Mouse (Mus musculus) spleen, adult 2 months (tissue): ENCODE data around the gene Dpp10. TPM values are rescaled to one million over a fixed set of nuclear protein-coding genes. Genes with fewer than 3 reads are reported as not detected.

Experiments
- DNase-seq, 2 experiments: peaks; one replicate each; pipeline versions ENCODE4 v3.0.0 to v3.0.0-alpha.2; 2012 to 2021; ENCODE audit warnings: low spot score in 2 of 2, low read depth in 1 of 2
- H3K27ac ChIP-seq: fragments of 200-500 bp; 2 replicates; pipeline ENCODE4 v1.5.1; 2012; ENCODE audit warnings: low read length, inconsistent platforms; ENCODE audit not compliant: insufficient read depth
- H3K27me3 ChIP-seq: fragments of 200-500 bp; 2 replicates; pipeline ENCODE4 v1.6.1; 2012; ENCODE audit warnings: mild to moderate bottlenecking, moderate library complexity, low read length, inconsistent platforms; ENCODE audit not compliant: control insufficient read depth, insufficient read depth
- H3K36me3 ChIP-seq: fragments of 200-500 bp; 2 replicates; pipeline ENCODE4 v1.6.1; 2012; ENCODE audit warnings: mild to moderate bottlenecking, low read length, inconsistent platforms; ENCODE audit not compliant: control insufficient read depth, insufficient read depth
- H3K4me1 ChIP-seq: fragments of 200-500 bp; 2 replicates; pipeline ENCODE4 v1.6.1; 2011; ENCODE audit warnings: inconsistent platforms; ENCODE audit not compliant: control insufficient read depth, insufficient read depth, insufficient read length
- H3K4me3 ChIP-seq: fragments of 200-500 bp; 2 replicates; pipeline ENCODE4 v1.5.1; 2011; ENCODE audit warnings: mild to moderate bottlenecking, inconsistent platforms; ENCODE audit not compliant: insufficient read depth, insufficient read length; ENCODE audit errors: extremely low read depth
- CTCF ChIP-seq: fragments of 200-500 bp; IDR thresholded peaks from 2 replicates; pipeline ENCODE4 v1.5.1; 2011; ENCODE audit warnings: mild to moderate bottlenecking, inconsistent platforms; ENCODE audit not compliant: insufficient read depth, insufficient read length, insufficient replicate concordance; ENCODE audit errors: extremely low read depth
- POLR2A ChIP-seq: fragments of 200-500 bp; IDR thresholded peaks from 2 replicates; pipeline ENCODE4 v1.6.1; 2011; ENCODE audit warnings: low read depth, low read length, inconsistent platforms
- WGBS: fragments of 180-500 bp; shearing (Covaris S2); methylation state at CpG from one replicate; pipeline ENCODE4 v1.1.7; 2018; 5-methylcytosine and 5-hydroxymethylcytosine counted together
- polyA plus RNA-seq: library from polyadenylated mRNA; depleted of rRNA; stranded (reverse); fragments of >200 nt; gene quantifications from 2 replicates; pipeline ENCODE4 v1.2.3, GENCODE M21; 2012

Dpp10 gene
- polyA plus RNA-seq, 1 experiment, result 0.05 TPM

DNA sequence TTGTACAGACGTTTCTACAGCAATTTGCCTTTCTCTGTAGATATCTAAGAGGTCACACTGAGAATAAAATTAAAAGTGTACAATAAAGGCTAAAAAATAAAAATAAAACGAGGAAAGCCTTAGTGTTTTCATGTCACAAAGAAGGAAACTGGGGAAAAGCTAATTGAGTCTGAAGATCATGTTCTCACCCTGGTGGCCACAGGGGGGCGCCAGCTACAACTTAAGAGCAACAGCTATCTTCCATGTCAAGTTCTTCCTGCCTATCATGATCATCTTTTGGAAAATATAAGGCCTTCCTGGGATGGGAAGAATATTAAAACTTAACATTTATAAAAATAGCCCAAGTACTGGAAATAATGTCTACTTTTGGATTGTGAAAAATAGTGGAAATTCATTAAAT, 70.7 kb downstream of the Dpp10 start:
- H3K4me1 ChIP-seq, result no peaks in the 10 kb centered on the region
- 29% methylated on average over 3 of the region's 3 CpGs for WGBS
- DNase-seq, result no peak

DNA sequence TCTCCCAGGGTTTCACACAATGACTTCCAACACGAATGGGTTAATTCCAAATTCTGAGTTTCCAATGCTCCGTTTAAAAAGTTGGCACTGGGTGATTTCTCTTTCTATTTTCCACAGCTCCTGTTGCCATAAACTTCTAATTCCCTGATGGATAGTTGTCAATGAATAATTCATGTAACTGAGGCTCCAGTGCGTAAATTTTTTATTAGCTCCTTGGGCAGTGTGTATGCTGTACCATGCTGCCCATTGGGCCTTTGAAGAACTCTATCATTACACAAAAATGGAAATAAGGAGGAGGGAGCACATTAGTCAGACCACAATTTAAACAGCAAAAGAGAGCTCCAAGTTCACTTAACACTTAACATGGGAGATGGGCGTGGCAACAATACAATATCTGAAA, 99.2 kb downstream of the Dpp10 start:
- no peak for DNase-seq
- Histone ChIP-seq H3K27ac (no peak overlapping the region), H3K36me3 (no peaks in the 10 kb centered on the region), H3K27me3 (no peaks in the 10 kb centered on the region), H3K4me3 (no peak overlapping the region), H3K4me1 (no peaks in the 10 kb centered on the region)
- 83% methylated on average over 4 of the region's 4 CpGs for WGBS
- TF ChIP-seq CTCF (no peak), POLR2A (no peak)

More for the DNA sequence above, 70.7 kb downstream of the Dpp10 start:
- Histone ChIP-seq H3K27ac (no peak overlapping the region), H3K27me3 (no peaks in the 10 kb centered on the region), H3K36me3 (no peaks in the 10 kb centered on the region), H3K4me3 (no peak overlapping the region; the same call in 1 of the 2 replicates)
- TF ChIP-seq CTCF (no peak), POLR2A (no peak)

DNA sequence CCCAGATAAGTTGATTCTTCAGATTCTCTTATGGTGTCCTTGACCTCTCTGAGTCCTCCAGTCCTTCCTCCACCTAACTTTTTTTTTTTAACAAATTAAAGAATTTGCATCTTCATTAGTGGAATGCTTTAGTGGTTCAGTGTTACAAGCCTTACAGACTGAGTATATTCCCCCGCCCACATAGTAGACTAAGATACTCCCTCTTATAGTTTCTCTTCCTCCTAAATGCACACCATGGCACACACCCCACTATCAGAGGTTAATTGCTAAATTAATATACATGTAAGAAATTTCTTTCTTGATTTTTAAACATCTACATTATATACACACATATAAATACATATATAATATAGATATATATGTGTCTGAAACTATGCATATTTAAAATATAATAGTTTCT, 104.5 kb downstream of the Dpp10 start:
- no peak overlapping the region for H3K27ac ChIP-seq
- no peak overlapping the region for H3K4me3 ChIP-seq
- 90% methylated on average over 1 of the region's 1 CpGs for WGBS
- H3K36me3 ChIP-seq, result no peaks in the 10 kb centered on the region
- no peaks in the 10 kb centered on the region for H3K4me1 ChIP-seq
- TF ChIP-seq POLR2A (no peak), CTCF (no peak)
- H3K27me3 ChIP-seq, result no peaks in the 10 kb centered on the region
- no peak for DNase-seq

DNA sequence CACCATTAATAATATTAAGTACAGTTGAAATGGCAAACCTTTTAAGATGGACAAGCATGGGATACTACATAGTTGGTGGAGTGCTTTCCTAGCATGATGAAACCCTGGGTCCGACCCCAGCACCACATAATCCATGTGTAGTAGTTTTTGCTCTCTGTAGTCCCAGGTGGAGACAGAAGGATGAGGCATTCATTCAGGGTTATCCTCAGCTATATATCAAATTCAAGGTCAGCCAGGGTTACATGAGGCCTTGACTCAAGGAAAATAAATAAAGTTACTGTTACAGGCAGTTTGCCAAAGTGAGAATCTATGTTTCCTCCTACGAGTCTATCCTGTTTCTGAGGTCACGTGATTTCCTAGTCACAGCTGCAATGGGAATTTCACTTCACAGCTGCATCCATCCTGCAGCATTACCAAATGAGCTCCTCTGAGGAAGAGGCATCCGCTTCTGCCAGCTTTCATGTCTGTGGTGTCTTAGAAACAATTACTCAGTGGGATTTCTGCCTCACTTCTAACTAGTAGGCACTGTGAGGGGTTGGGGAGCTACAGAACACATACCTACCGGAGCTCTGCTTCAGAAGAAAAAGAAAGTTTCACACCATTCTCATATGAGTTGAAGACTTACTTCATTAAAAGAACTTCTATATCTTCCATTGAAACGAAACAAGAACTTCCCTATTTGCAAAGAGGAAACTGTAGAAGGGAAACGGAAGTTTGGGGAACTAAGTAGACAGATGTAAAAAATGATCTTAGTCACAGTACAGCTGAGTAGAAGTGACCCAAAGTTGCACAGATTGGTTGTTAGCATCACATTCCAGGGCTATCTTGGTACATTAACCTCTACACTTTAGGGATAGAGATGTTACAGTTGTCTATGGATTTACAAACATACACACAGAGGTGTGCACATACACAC, 111.3 kb downstream of the Dpp10 start:
- H3K4me1 ChIP-seq, result no peaks in the 10 kb centered on the region
- TF ChIP-seq CTCF (no peak), POLR2A (no peak)
- no peaks in the 10 kb centered on the region for H3K36me3 ChIP-seq
- 27% methylated on average over 7 of the region's 7 CpGs for WGBS
- H3K27ac ChIP-seq, result no peak overlapping the region
- H3K4me3 ChIP-seq, result no peak overlapping the region
- no peaks in the 10 kb centered on the region for H3K27me3 ChIP-seq
- DNase-seq, result no peak

DNA sequence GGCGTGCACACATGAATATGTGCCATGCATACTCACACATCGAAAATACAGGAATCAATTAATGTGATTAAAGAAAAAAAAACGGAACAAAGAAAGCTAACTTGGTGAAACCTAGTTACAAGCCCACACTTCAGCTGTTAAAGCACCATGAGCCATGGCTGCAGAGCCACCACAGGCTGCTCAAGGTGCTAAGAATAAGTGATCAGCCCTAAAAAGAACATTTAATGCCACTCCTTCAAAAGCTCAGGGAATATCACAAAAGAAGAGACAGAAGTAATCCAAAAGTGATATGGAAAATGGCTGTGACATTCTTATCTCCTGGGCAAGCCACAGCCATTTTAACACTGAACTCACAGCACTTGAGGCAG, 117.4 kb downstream of the Dpp10 start:
- Histone ChIP-seq H3K4me3 (no peak overlapping the region), H3K27ac (no peak overlapping the region), H3K36me3 (no peaks in the 10 kb centered on the region), H3K4me1 (no peaks in the 10 kb centered on the region), H3K27me3 (no peaks in the 10 kb centered on the region)
- TF ChIP-seq POLR2A, result no peak
- DNase-seq, result no peak
- 75% methylated on average over 3 of the region's 3 CpGs for WGBS

DNA sequence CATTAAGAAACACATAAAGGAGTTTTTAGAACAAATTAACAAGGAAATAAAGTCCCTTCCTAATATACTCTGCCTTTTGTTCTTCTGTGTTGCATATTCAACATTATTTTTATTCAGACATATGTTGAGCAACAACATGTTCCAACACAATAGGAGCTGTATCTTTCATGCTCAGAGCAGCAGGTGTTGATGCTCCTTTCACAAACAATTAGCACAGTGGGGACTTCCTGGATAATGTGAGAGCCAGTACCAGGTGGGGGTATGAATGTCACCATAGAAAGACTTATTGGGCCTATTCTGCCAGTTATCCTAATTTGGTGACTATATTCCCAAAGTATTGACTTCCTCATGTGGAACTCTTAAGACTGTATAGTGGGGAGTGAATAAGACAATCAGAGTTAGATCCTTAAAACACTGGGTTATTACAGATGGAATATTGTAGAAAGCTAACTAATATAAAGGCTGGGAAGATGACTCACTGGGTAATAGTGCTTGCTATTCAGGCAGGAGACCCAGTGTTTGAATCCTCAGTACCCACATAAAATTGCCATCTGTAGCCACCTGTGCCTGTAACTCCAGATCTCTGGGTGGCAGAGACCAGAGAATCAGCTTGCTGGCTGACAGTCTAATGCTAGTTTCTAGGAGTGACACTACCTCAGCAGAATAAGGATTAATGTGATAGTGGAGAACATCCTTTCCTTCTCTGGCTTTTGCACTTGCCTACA, 117.9 kb downstream of the Dpp10 start:
- no peak for DNase-seq
- TF ChIP-seq CTCF, result no peak
- TF ChIP-seq POLR2A, result no peak
- H3K36me3 ChIP-seq, result no peaks in the 10 kb centered on the region
- no peak overlapping the region for H3K27ac ChIP-seq
- H3K27me3 ChIP-seq, result no peaks in the 10 kb centered on the region
- H3K4me1 ChIP-seq, result no peaks in the 10 kb centered on the region
- H3K4me3 ChIP-seq, result no peak overlapping the region

DNA sequence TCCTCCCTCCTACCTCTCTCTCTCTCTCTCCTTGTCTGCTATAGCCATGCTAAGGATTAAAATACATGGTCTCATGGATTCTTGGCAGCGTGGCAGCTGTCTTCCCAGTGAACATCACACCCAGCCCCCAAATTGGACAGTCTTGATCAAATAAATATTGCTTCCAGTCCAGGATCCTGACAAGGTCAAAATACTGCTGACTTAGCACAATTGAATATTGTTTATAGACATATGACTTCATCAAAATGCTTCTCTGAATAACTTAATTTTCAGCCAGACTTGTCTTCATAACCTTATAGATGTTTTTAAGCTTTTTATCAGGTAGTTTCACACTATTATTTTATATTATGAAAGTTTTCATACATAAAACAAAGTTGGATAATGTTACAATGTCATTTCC, 120.5 kb downstream of the Dpp10 start:
- no peaks in the 10 kb centered on the region for H3K27me3 ChIP-seq
- no peaks in the 10 kb centered on the region for H3K36me3 ChIP-seq
- DNase-seq, result no peak
- 73% methylated on average over 1 of the region's 1 CpGs for WGBS
- H3K4me1 ChIP-seq, result no peaks in the 10 kb centered on the region
- no peak overlapping the region for H3K4me3 ChIP-seq
- no peak overlapping the region for H3K27ac ChIP-seq
- TF ChIP-seq POLR2A (no peak), CTCF (no peak)
